Mouse (Mus musculus): ENCODE data around the gene Nme1.
"Not testable (repeated sequence)": the region's sequence is repeated elsewhere in the genome, so short reads cannot be mapped to it uniquely, and the experiment has no call there.

Nme1 gene

GRCm38 (mm10) chr11:93965391-93965790 lies 2.9 kb downstream of the Nme1 start:
- DNase-seq (ENCODE audit: low spot score): no peak

GRCm38 (mm10) chr11:93963013-93963412 lies 5.3 kb downstream of the Nme1 start:
- no peak for DNase-seq (ENCODE audit: low spot score)

GRCm38 (mm10) chr11:93961482-93961881 lies 6.8 kb downstream of the Nme1 start:
- no peak for DNase-seq (ENCODE audit: low spot score)

- DNase-seq (ENCODE audit: low spot score): no peak
These were observed 10.6 kb downstream of the Nme1 start for GRCm38 (mm10) chr11:93957746-93958145.

- no peak for DNase-seq (ENCODE audit: low spot score)
These were observed 11.2 kb downstream of the Nme1 start for GRCm38 (mm10) chr11:93957031-93957555.

GRCm38 (mm10) chr11:93956159-93956558 lies 12.2 kb downstream of the Nme1 start, which contains the start of gene Nme2:
TSS of gene Nme2 (minus strand) at chr11:93956259.
- no peak for DNase-seq (ENCODE audit: low spot score)

GRCm38 (mm10) chr11:93955256-93956150 lies 12.8 kb downstream of the Nme1 start:
- peak; percentile 78 for DNase-seq (ENCODE audit: low spot score)

GRCm38 (mm10) chr11:93954738-93955255 lies 13.5 kb downstream of the Nme1 start:
- peak; percentile 32 for DNase-seq (ENCODE audit: low spot score)

GRCm38 (mm10) chr11:93952376-93952775 lies 15.9 kb downstream of the Nme1 start:
- no peak for DNase-seq (ENCODE audit: low spot score)

GRCm38 (mm10) chr11:93950045-93950444 lies 18.3 kb downstream of the Nme1 start:
- DNase-seq (ENCODE audit: low spot score): no peak

- no peak for DNase-seq (ENCODE audit: low spot score)
These were observed 19.3 kb downstream of the Nme1 start for GRCm38 (mm10) chr11:93948887-93949567.

- DNase-seq (ENCODE audit: low spot score): no peak
These were observed 23.3 kb downstream of the Nme1 start for GRCm38 (mm10) chr11:93944986-93945385.

- DNase-seq (ENCODE audit: low spot score): no peak
These were observed 27.4 kb downstream of the Nme1 start for GRCm38 (mm10) chr11:93940906-93941305.

GRCm38 (mm10) chr11:93929106-93929505 lies 39.2 kb downstream of the Nme1 start:
- DNase-seq (ENCODE audit: low spot score): no peak

GRCm38 (mm10) chr11:93915019-93915418 lies 53.3 kb downstream of the Nme1 start:
- DNase-seq (ENCODE audit: low spot score): not testable (repeated sequence)

GRCm38 (mm10) chr11:93911603-93912002 lies 56.7 kb downstream of the Nme1 start:
- no peak for DNase-seq (ENCODE audit: low spot score)

- no peak for DNase-seq (ENCODE audit: low spot score)
These were observed 59.5 kb downstream of the Nme1 start for GRCm38 (mm10) chr11:93908829-93909228.

GRCm38 (mm10) chr11:93907839-93908238 lies 60.5 kb downstream of the Nme1 start:
- no peak for DNase-seq (ENCODE audit: low spot score)

All from left cerebral cortex, adult 11 months (tissue).